30 mouse cellular contexts compared by ENCODE assay signal in the genomic region with DNA sequence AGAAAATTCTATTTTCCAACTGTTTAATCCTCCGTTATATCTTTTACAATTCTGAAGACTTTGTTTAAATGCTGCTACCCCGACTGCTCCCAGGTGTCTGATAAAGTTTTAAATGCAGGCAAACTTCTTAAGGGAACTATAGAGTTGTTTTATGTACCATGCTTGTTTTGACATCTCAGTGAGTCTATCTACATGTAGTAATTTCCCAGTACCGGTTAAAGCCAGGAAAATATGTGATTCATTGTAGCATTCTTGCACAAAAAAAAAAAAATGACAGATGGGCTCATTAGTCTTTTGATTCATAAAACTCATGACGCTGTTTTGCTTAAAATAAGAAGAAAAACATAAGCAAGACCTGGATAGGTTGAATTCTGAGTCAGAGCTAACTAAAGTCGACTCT. TPM values are rescaled to one million over a fixed set of nuclear protein-coding genes. Genes with fewer than 3 reads are reported as not detected.
DNase-seq lines count a peak whose midpoint lies in the region; ATAC-seq and TF ChIP-seq lines count a peak whose summit lies in the region.
"Had no signal": no experiment of that assay in that cellular context is flagged by ENCODE, and none has a peak within 500 bp of the region (broad histone marks: within the 10 kb centered on the region; RNA-seq: fewer than 3 reads in every experiment).

No protein-coding gene starts in this region.

- no peaks in the 10 kb centered on the region for H3K27me3 ChIP-seq in forebrain, embryonic 14.5 days (replicated peaks; ENCODE audit: control insufficient read depth, insufficient read depth, low read length)
- no peaks in the 10 kb centered on the region for H3K27me3 ChIP-seq in forebrain, embryonic 10.5 days (ENCODE audit: poor library complexity, severe bottlenecking)
- H3K27me3 ChIP-seq in forebrain, postnatal 0 days (ENCODE audit: insufficient read depth, low read length), result no peaks in the 10 kb centered on the region
- no peaks in the 10 kb centered on the region for H3K27me3 ChIP-seq in forebrain, embryonic 11.5 days (ENCODE audit: control insufficient read depth, insufficient read depth, low read length)
- H3K27me3 ChIP-seq: embryonic facial prominence, embryonic 12.5 days; embryonic facial prominence, embryonic 15.5 days; heart, embryonic 12.5 days; heart, embryonic 15.5 days; hindbrain, embryonic 13.5 days had no signal

- H3K9me3 ChIP-seq in forebrain, embryonic 14.5 days (replicated peaks; ENCODE audit: control insufficient read depth, low read length), result no peaks in the 10 kb centered on the region
- H3K9me3 ChIP-seq in forebrain, embryonic 10.5 days, result no peaks in the 10 kb centered on the region
- no peaks in the 10 kb centered on the region for H3K9me3 ChIP-seq in forebrain, postnatal 0 days (ENCODE audit: low read length)
- no peaks in the 10 kb centered on the region for H3K9me3 ChIP-seq in forebrain, embryonic 11.5 days (ENCODE audit: control insufficient read depth, low read length)
- H3K9me3 ChIP-seq: embryonic facial prominence, embryonic 12.5 days; embryonic facial prominence, embryonic 15.5 days; heart, embryonic 12.5 days; heart, embryonic 15.5 days; hindbrain, embryonic 10.5 days; hindbrain, embryonic 13.5 days had no signal

- DNase-seq in forebrain, embryonic 14.5 days (ENCODE audit: low spot score), result peak; percentile 12
- no peak for DNase-seq in forebrain, embryonic 10.5 days (ENCODE audit: extremely low spot score, low spot score)
- DNase-seq in forebrain, postnatal 0 days, result peak; percentile 40
- no peak for DNase-seq in forebrain, embryonic 11.5 days (ENCODE audit: low spot score)
- peak; percentile 3 for DNase-seq in layer of hippocampus, adult 9-10 months (ENCODE audit: low spot score)
- no peak for DNase-seq in layer of hippocampus, adult 18-20 months (ENCODE audit: low spot score in 2 of 2)
- DNase-seq: adrenal gland, adult 8-10 months; adrenal gland, postnatal 25 days; cerebellum, adult 11 months; cerebellum, adult 2 months; cerebellum, adult 9-11 months; cerebellum, postnatal 25 days; gastrocnemius, postnatal 25 days; heart, adult 18-20 months; heart, postnatal 10 days; heart, postnatal 36 days; kidney, adult 18-20 months had no signal

- H3K36me3 ChIP-seq in forebrain, embryonic 14.5 days (ENCODE audit: control insufficient read depth, insufficient read depth, low read length), result no peaks in the 10 kb centered on the region
- H3K36me3 ChIP-seq in forebrain, embryonic 10.5 days (replicated peaks), result no peaks in the 10 kb centered on the region
- no peaks in the 10 kb centered on the region for H3K36me3 ChIP-seq in forebrain, postnatal 0 days (ENCODE audit: insufficient read depth)
- H3K36me3 ChIP-seq in forebrain, embryonic 11.5 days (ENCODE audit: control insufficient read depth, insufficient read depth, low read length), result no peaks in the 10 kb centered on the region
- H3K36me3 ChIP-seq: embryonic facial prominence, embryonic 12.5 days; embryonic facial prominence, embryonic 15.5 days; heart, embryonic 12.5 days; heart, embryonic 15.5 days; hindbrain, embryonic 10.5 days; hindbrain, embryonic 13.5 days had no signal

- no peak for ATAC-seq in forebrain, embryonic 14.5 days
- ATAC-seq in forebrain, postnatal 0 days, result peak; percentile 63
- ATAC-seq in forebrain, embryonic 11.5 days (replicated peaks; ENCODE audit: low FRiP score), result no peak
- ATAC-seq: activated CD4-positive, CD25-positive, alpha-beta regulatory T cell, adult 4 months; hindbrain, embryonic 16.5 days; intestine, embryonic 16.5 days had no signal

- no peak for TF ChIP-seq CTCF in forebrain, postnatal 0 days (IDR thresholded peaks at IDR 0.05; ENCODE audit: low read depth)

- H3K4me1 ChIP-seq in forebrain, embryonic 14.5 days (ENCODE audit: control insufficient read depth, insufficient read depth, low read length), result no peaks in the 10 kb centered on the region
- peaks cover 9% of the 10 kb centered on the region for H3K4me1 ChIP-seq in forebrain, embryonic 10.5 days
- H3K4me1 ChIP-seq in forebrain, postnatal 0 days (ENCODE audit: insufficient read depth), result peaks cover 4% of the 10 kb centered on the region; the same call in 1 of the 2 replicates
- H3K4me1 ChIP-seq in forebrain, embryonic 11.5 days (replicated peaks; ENCODE audit: control insufficient read depth, insufficient read depth, low read length), result no peaks in the 10 kb centered on the region
- H3K4me1 ChIP-seq: embryonic facial prominence, embryonic 12.5 days; embryonic facial prominence, embryonic 15.5 days; heart, embryonic 12.5 days; heart, embryonic 15.5 days; hindbrain, embryonic 10.5 days; hindbrain, embryonic 13.5 days had no signal

- WGBS in forebrain, embryonic 14.5 days, result 49% methylated on average over 5 of the region's 5 CpGs
- 87% methylated on average over 5 of the region's 5 CpGs for WGBS in forebrain, embryonic 10.5 days
- WGBS in forebrain, postnatal 0 days, result 30% methylated on average over 5 of the region's 5 CpGs
- WGBS in forebrain, embryonic 11.5 days, result 76% methylated on average over 5 of the region's 5 CpGs

- H3K4me3 ChIP-seq in forebrain, embryonic 14.5 days (ENCODE audit: low read depth, low read length), result no peak overlapping the region
- no peak overlapping the region for H3K4me3 ChIP-seq in forebrain, embryonic 10.5 days
- no peak overlapping the region for H3K4me3 ChIP-seq in forebrain, postnatal 0 days (ENCODE audit: low read depth, low read length)
- H3K4me3 ChIP-seq in forebrain, embryonic 11.5 days (ENCODE audit: low read depth, low read length), result no peak overlapping the region
- H3K4me3 ChIP-seq: embryonic facial prominence, embryonic 12.5 days; embryonic facial prominence, embryonic 15.5 days; heart, embryonic 12.5 days; heart, embryonic 15.5 days; hindbrain, embryonic 10.5 days; hindbrain, embryonic 13.5 days had no signal

- H3K27ac ChIP-seq in forebrain, embryonic 14.5 days (ENCODE audit: low read depth, low read length), result no peak overlapping the region
- H3K27ac ChIP-seq in forebrain, embryonic 10.5 days, result no peak overlapping the region
- H3K27ac ChIP-seq in forebrain, postnatal 0 days (ENCODE audit: low read depth, low read length), result no peak overlapping the region
- H3K27ac ChIP-seq in forebrain, embryonic 11.5 days (ENCODE audit: low read depth, low read length), result no peak overlapping the region
- H3K27ac ChIP-seq: embryonic facial prominence, embryonic 12.5 days; embryonic facial prominence, embryonic 15.5 days; heart, embryonic 15.5 days; hindbrain, embryonic 10.5 days; hindbrain, embryonic 13.5 days had no signal

- no peak overlapping the region for H3K9ac ChIP-seq in forebrain, embryonic 14.5 days (ENCODE audit: low read length)
- H3K9ac ChIP-seq in forebrain, postnatal 0 days, result no peak overlapping the region
- no peak overlapping the region for H3K9ac ChIP-seq in forebrain, embryonic 11.5 days (ENCODE audit: low read length)
- H3K9ac ChIP-seq: embryonic facial prominence, embryonic 12.5 days; embryonic facial prominence, embryonic 15.5 days; heart, embryonic 12.5 days; heart, embryonic 15.5 days; hindbrain, embryonic 13.5 days had no signal

- H3K4me2 ChIP-seq in forebrain, embryonic 14.5 days (ENCODE audit: low read length), result no peak overlapping the region
- H3K4me2 ChIP-seq in forebrain, postnatal 0 days (ENCODE audit: low read depth), result peak overlapping the region; percentile 26
- no peak overlapping the region for H3K4me2 ChIP-seq in forebrain, embryonic 11.5 days (ENCODE audit: low read depth, low read length, severe bottlenecking)
- H3K4me2 ChIP-seq: embryonic facial prominence, embryonic 12.5 days; embryonic facial prominence, embryonic 15.5 days; heart, embryonic 12.5 days; heart, embryonic 15.5 days; hindbrain, embryonic 13.5 days had no signal

RNA-seq across cellular contexts. Expression of gene Tmprss15, which starts 18.1 kb away (rescaled TPM):
- 0.04 TPM in 1 of 2 replicates, not detected in the other for polyA plus RNA-seq in forebrain, embryonic 14.5 days (2014; fragmentation: Nextera tagmentation; extraction: Ambion mirVana)
- polyA plus RNA-seq in forebrain, embryonic 10.5 days (2016; fragmentation: Nextera tagmentation; extraction: Ambion mirVana), result not detected in 2 replicates
- 0.08 TPM in 1 of 2 replicates, not detected in the other for total RNA-seq in forebrain, postnatal 0 days (2014; rRNA removed)
- not detected in 2 replicates for polyA plus RNA-seq in forebrain, postnatal 0 days (2015; fragmentation: Nextera tagmentation; extraction: Ambion mirVana)
- polyA plus RNA-seq in forebrain, embryonic 11.5 days (2014; fragmentation: Nextera tagmentation; extraction: Ambion mirVana), result 0.11 and 0.13 TPM in 2 replicates
- total RNA-seq in layer of hippocampus, adult 18-20 months (2021), result not detected
- total RNA-seq: adrenal gland, adult 8-10 months; adrenal gland, postnatal 25 days; common myeloid progenitor, adult 5-6 weeks; ES-E14; gastrocnemius, adult 8-10 months; gastrocnemius, postnatal 25 days; heart, adult 18-20 months; heart, postnatal 10 days; heart, postnatal 36 days had no signal
- polyA plus RNA-seq: activated CD4-positive, CD25-positive, alpha-beta regulatory T cell, adult 4 months; cerebellum, adult 2 months; embryonic facial prominence, embryonic 12.5 days; embryonic facial prominence, embryonic 15.5 days; gonadal fat pad, adult 2 months; heart, embryonic 12.5 days; heart, embryonic 15.5 days; hindbrain, embryonic 10.5 days; hindbrain, embryonic 13.5 days; hindbrain, embryonic 16.5 days; intestine, embryonic 16.5 days had no signal

Comparison
In these comparisons a context has a peak if more than half of its experiments do, and no peak if none do; other contexts are left out.
1. DNase-seq: peak in forebrain, embryonic 14.5 days (single experiment), forebrain, postnatal 0 days (single experiment) and layer of hippocampus, adult 9-10 months (single experiment); none in forebrain, embryonic 10.5 days (single experiment), forebrain, embryonic 11.5 days (single experiment) and layer of hippocampus, adult 18-20 months (0 of 2).